Mouse (Mus musculus): ENCODE measurements around the gene Mapkapk3.

Mapkapk3 gene

GRCm38 (mm10) chr9:107262375-107262774 lies 27.3 kb downstream of the Mapkapk3 start:
- no peak for DNase-seq

GRCm38 (mm10) chr9:107261792-107262191 lies 27.9 kb downstream of the Mapkapk3 start:
- no peak for DNase-seq

GRCm38 (mm10) chr9:107260836-107261235 lies 28.8 kb downstream of the Mapkapk3 start:
- no peak for DNase-seq

GRCm38 (mm10) chr9:107260429-107260828 lies 29.2 kb downstream of the Mapkapk3 start:
- no peak for DNase-seq

- no peak for DNase-seq
Observed at GRCm38 (mm10) chr9:107259571-107259970, 30.1 kb downstream of the Mapkapk3 start.

GRCm38 (mm10) chr9:107255596-107255995 lies 34.1 kb downstream of the Mapkapk3 start:
- DNase-seq = no peak

- DNase-seq = no peak
Observed at GRCm38 (mm10) chr9:107254925-107255324, 34.8 kb downstream of the Mapkapk3 start.

- DNase-seq = no peak
Observed at GRCm38 (mm10) chr9:107254476-107254875, 35.2 kb downstream of the Mapkapk3 start.

- DNase-seq = no peak
Observed at GRCm38 (mm10) chr9:107252164-107252563, 37.5 kb downstream of the Mapkapk3 start.

- DNase-seq = no peak
Observed at GRCm38 (mm10) chr9:107250416-107251337, 39.0 kb downstream of the Mapkapk3 start.

- DNase-seq = no peak
Observed at GRCm38 (mm10) chr9:107249154-107249553, 40.5 kb downstream of the Mapkapk3 start.

- peak in 1 of 2 experiments; percentile 26 for DNase-seq
Observed at GRCm38 (mm10) chr9:107246170-107246569, 43.5 kb downstream of the Mapkapk3 start.

- no peak for DNase-seq
Observed at GRCm38 (mm10) chr9:107245311-107245710, 44.4 kb downstream of the Mapkapk3 start.

GRCm38 (mm10) chr9:107236151-107236550 lies 53.5 kb downstream of the Mapkapk3 start:
- no peak for DNase-seq

- DNase-seq = no peak
Observed at GRCm38 (mm10) chr9:107235261-107235660, 54.4 kb downstream of the Mapkapk3 start.

GRCm38 (mm10) chr9:107232140-107232539 lies 57.5 kb downstream of the Mapkapk3 start:
- no peak for DNase-seq

GRCm38 (mm10) chr9:107231539-107232139 lies 58.0 kb downstream of the Mapkapk3 start, which contains the start of gene Dock3:
Gene Dock3 (minus strand): TSS chr9:107231909.
- peak; percentile 32 to 45 for DNase-seq

GRCm38 (mm10) chr9:107230991-107231538 lies 58.6 kb downstream of the Mapkapk3 start:
- peak; percentile 22 to 30 for DNase-seq

- DNase-seq = no peak
Observed at GRCm38 (mm10) chr9:107224597-107224996, 65.1 kb downstream of the Mapkapk3 start.

All from thymus, postnatal 36 days (tissue).